Mouse (Mus musculus): ENCODE measurements around the gene AC140267.1. TPM values are rescaled to one million over a fixed set of nuclear protein-coding genes. Genes with fewer than 3 reads are reported as not detected.

The AC140267.1 gene
- polyA plus RNA-seq, 1 experiment from 2014 or later = not detected

DNA sequence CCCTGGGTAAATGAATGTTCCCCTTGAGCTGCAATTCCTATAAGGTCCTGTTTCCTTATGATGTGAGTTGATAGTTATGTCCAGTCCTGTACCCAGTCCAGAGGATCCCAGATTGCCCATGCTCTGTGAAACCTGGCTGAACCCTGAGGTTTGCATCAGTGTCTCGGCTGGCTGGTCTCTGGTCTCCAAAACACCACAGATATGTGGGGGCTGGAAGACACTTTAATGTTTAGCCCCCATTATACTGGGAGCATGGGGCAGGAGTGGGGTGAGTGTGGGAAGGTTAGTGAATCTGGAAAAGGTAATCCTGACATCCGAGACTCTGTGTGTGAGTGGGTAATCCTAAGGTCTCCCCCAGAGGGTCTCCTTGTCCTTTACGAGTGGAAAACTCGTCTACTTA lies 2.6 kb upstream of the AC140267.1 start:
- Histone ChIP-seq H3K27ac (peak overlapping the region; percentile 79), H3K4me1 (replicated peaks) (0 out of 2 replicates have a peak, but pooled peaks cover 13% of the 10 kb centered on the region), H3K27me3 (replicated peaks) (no peaks in the 10 kb centered on the region), H3K36me3 (peaks cover 13% of the 10 kb centered on the region; the same call in 1 of the 2 replicates), H3K9ac (0 out of 2 replicates have a peak overlapping the region, but pooled peaks have one; percentile 29), H3K4me2 (replicated peaks) (no peak overlapping the region), H3K4me3 (replicated peaks) (no peak overlapping the region), H3K9me3 (no peaks in the 10 kb centered on the region)
- 62% methylated on average over 4 of the region's 4 CpGs for WGBS
- ATAC-seq = no peak

DNA sequence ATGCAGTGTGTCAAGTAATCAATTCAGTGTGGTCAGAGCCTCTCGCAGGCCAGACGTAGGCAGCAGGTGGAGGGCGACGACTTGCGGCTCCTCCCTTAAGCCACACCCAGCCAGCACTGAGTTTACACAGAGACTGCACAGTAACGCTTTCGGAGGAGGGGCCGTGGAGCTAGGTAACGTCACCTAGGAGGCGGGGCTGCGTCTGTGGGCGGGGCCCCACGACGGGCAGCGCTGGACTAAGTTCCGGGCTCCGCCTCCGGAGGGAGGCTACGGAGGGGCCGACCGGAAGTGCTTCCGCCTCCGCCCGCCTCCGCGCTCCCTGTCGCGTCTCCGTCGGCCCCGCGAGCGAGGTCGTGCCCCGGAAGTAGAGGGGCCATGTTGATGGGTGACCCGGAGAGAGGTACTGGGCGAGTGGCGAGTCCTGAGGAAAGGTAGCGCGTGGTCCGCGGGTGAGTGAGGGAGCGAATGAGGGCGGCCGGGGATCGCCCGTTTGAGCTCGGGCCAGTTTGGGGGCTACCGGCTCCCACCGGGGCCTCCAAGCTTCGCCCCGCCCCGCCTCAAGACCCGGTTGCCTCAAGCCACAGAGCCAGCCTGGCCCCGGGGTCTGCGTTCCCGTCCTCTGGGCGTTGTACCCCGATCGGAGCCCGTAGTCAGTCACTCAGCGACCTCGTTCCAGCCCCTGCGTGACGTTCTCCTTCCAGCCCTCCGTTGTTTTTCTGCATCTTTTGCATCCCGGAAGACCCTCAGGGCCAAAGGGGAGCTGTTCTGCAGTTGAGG lies 1.7 kb upstream of the AC140267.1 start, which contains the start of gene Mief1:
Gene Mief1, plus strand, starts transcription at position 286 of the 777 bp plus-strand sequence.
- Histone ChIP-seq H3K27me3 (replicated peaks) (no peaks in the 10 kb centered on the region), H3K4me2 (replicated peaks) (peak within 1 kb of the TSS; percentile 69), H3K27ac (peak within 1 kb of the TSS; percentile 86), H3K9ac (peak within 1 kb of the TSS; percentile 87), H3K4me1 (replicated peaks) (0 out of 2 replicates have a peak, but pooled peaks cover 13% of the 10 kb centered on the region), H3K4me3 (replicated peaks) (peak within 1 kb of the TSS; percentile 92), H3K36me3 (peaks cover 21% of the 10 kb centered on the region; the same call in 1 of the 2 replicates), H3K9me3 (no peaks in the 10 kb centered on the region)
- under 1% methylated on average over 67 of the region's 67 CpGs for WGBS
- peak; percentile 99 for ATAC-seq

DNA sequence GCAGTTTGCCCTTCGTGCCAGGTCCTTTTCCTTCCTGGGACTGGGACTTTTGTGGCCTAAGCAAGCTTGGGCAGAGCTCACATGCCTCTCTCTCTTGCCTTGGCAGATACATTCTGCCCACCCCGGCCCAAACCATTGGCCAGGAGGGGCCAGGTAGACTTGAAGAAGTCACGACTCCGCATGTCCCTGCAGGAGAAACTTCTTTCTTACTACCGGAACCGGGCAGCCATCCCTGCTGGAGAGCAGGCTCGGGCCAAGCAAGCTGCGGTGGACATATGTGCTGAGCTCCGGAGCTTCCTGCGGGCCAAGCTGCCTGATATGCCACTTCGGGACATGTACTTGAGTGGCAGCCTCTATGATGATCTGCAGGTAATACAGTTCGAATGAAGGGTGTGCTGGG lies 12.5 kb downstream of the AC140267.1 start:
- H3K9ac ChIP-seq = no peak overlapping the region
- no peaks in the 10 kb centered on the region for H3K9me3 ChIP-seq
- H3K27me3 ChIP-seq (replicated peaks) = no peaks in the 10 kb centered on the region
- no peaks in the 10 kb centered on the region for H3K4me1 ChIP-seq (replicated peaks)
- 94% methylated on average over 12 of the region's 12 CpGs for WGBS
- H3K4me2 ChIP-seq (replicated peaks) = no peak overlapping the region
- no peak overlapping the region for H3K27ac ChIP-seq
- H3K4me3 ChIP-seq (replicated peaks) = no peak overlapping the region
- H3K36me3 ChIP-seq = peaks cover 47% of the 10 kb centered on the region
- ATAC-seq = no peak

DNA sequence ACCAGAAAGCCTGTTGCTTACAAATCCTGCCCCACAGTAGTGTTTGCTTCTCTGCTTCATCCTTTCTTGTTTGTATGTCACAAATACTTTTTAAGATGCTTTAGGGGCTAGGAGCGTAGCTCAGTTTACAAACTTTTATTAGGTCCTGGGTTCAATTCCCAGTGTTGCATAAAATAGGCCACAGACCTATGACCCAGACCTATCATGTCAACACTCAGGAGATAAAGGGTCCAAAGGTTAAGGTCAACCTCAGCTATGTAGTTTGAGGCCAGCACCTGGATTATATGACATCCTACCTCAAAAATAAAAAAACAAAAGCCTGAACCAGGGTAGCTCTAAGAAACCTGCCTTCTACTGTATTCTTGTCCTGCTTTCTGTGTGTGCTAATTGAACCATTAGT lies 13.0 kb downstream of the AC140267.1 start:
- 89% methylated on average over 1 of the region's 1 CpGs for WGBS
- Histone ChIP-seq H3K27me3 (replicated peaks) (no peaks in the 10 kb centered on the region), H3K9me3 (no peaks in the 10 kb centered on the region), H3K4me3 (replicated peaks) (no peak overlapping the region), H3K27ac (no peak overlapping the region), H3K9ac (no peak overlapping the region), H3K4me1 (replicated peaks) (peaks cover 3% of the 10 kb centered on the region; the same call in 1 of the 2 replicates), H3K36me3 (peaks cover 45% of the 10 kb centered on the region), H3K4me2 (replicated peaks) (no peak overlapping the region)
- no peak for ATAC-seq

DNA sequence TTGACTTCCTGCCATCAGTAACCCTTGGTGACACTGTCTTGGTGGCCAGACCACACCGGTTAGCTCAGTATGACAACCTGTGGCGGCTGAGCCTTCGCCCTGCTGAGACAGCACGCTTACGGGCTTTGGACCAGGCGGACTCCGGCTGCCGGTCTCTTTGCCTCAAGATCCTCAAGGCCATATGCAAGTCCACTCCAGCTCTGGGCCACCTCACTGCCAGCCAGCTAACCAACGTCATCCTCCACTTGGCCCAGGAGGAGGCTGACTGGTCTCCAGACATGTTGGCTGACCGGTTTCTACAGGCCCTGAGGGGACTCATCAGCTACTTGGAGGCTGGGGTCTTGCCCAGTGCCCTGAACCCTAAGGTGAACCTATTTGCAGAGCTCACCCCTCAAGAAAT lies 14.0 kb downstream of the AC140267.1 start:
- 91% methylated on average over 10 of the region's 10 CpGs for WGBS
- ATAC-seq = no peak
- H3K9me3 ChIP-seq = no peaks in the 10 kb centered on the region
- H3K27ac ChIP-seq = no peak overlapping the region
- H3K4me3 ChIP-seq (replicated peaks) = no peak overlapping the region
- no peak overlapping the region for H3K9ac ChIP-seq
- H3K4me2 ChIP-seq (replicated peaks) = no peak overlapping the region
- H3K27me3 ChIP-seq (replicated peaks) = no peaks in the 10 kb centered on the region
- peaks cover 45% of the 10 kb centered on the region for H3K36me3 ChIP-seq
- H3K4me1 ChIP-seq (replicated peaks) = peaks cover 10% of the 10 kb centered on the region; the same call in 1 of the 2 replicates

DNA sequence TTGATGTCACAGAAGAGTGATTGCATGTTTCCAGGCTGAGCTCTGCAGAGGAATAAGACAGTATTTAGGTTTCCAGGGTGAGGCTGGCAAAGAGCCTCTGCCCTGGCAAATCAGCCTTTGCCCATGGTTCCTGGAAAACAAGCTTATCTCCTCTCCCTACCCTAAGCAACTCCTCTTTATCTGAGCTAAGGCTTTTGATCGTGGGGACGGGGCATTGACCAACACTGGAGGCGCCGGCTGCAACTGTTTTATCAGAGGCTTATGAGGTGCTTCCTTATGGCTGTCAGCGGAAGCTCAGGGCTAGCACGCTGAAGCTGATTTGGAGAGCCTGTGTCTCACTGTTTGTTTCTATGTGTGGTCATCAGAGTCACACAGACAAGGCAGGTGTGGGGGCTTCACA lies 15.0 kb downstream of the AC140267.1 start:
- H3K9me3 ChIP-seq = no peaks in the 10 kb centered on the region
- no peak overlapping the region for H3K9ac ChIP-seq
- 77% methylated on average over 6 of the region's 6 CpGs for WGBS
- no peaks in the 10 kb centered on the region for H3K27me3 ChIP-seq (replicated peaks)
- ATAC-seq = no peak
- peaks cover 11% of the 10 kb centered on the region; the same call in 1 of the 2 replicates for H3K4me1 ChIP-seq (replicated peaks)
- peak overlapping the region; percentile 52; the same call in 1 of the 2 replicates for H3K27ac ChIP-seq
- no peak overlapping the region for H3K4me2 ChIP-seq (replicated peaks)
- peaks cover 41% of the 10 kb centered on the region for H3K36me3 ChIP-seq
- no peak overlapping the region for H3K4me3 ChIP-seq (replicated peaks)

DNA sequence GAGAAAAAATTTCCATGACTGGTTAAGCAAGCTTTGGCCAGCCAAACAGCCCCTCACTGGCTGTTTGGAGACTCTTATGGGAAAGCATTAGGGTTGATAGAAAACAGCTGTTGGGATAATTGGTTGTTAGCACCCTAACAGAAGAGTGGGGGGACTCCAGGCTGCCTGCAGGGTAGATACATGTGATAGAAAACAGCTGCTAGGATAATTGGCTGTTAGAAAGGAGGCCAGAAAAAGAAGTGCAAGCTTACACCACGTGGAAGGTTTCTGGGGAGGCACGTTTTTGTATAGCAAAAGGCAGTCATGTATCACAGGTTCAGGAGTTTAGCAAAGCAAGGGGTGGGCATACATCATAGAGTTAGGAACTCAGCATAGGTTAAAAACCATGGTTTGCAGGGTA lies 17.9 kb downstream of the AC140267.1 start:
- H3K36me3 ChIP-seq = peaks cover 34% of the 10 kb centered on the region
- 27% methylated on average over 2 of the region's 2 CpGs for WGBS
- peaks cover 33% of the 10 kb centered on the region for H3K4me1 ChIP-seq (replicated peaks)
- no peaks in the 10 kb centered on the region for H3K9me3 ChIP-seq
- peak overlapping the region; percentile 8; the same call in 1 of the 2 replicates for H3K9ac ChIP-seq
- H3K27me3 ChIP-seq (replicated peaks) = no peaks in the 10 kb centered on the region
- no peak for ATAC-seq
- peak overlapping the region; percentile 99 for H3K27ac ChIP-seq
- no peak overlapping the region for H3K4me3 ChIP-seq (replicated peaks)
- peak overlapping the region; percentile 81 for H3K4me2 ChIP-seq (replicated peaks)

DNA sequence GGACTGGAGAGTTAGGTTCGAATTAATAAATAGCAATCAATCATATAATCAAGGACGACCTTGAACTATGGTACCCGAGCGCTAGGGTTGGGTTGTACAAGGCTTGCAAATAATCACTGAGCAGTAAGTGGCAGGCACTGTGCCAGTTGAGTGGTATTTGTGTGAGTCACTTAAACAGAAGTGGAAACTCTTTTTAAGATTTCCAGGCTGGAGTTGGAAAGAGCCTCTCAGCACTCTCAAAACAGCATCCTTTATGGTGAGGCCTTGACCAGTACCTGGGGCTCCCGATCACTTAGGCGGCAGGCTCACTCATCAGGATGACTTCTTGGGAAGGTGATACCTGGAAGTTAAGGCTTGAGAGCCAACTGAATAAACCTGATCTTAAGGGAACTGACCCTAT lies 18.6 kb downstream of the AC140267.1 start:
- 31% methylated on average over 6 of the region's 6 CpGs for WGBS
- no peak for ATAC-seq
- H3K9me3 ChIP-seq = no peaks in the 10 kb centered on the region
- H3K27ac ChIP-seq = peak overlapping the region; percentile 99
- peak overlapping the region; percentile 81 for H3K4me2 ChIP-seq (replicated peaks)
- peak overlapping the region; percentile 73 for H3K4me3 ChIP-seq (replicated peaks)
- peaks cover 34% of the 10 kb centered on the region for H3K36me3 ChIP-seq
- H3K27me3 ChIP-seq (replicated peaks) = no peaks in the 10 kb centered on the region
- H3K9ac ChIP-seq = peak overlapping the region; percentile 65
- peaks cover 37% of the 10 kb centered on the region for H3K4me1 ChIP-seq (replicated peaks)

DNA sequence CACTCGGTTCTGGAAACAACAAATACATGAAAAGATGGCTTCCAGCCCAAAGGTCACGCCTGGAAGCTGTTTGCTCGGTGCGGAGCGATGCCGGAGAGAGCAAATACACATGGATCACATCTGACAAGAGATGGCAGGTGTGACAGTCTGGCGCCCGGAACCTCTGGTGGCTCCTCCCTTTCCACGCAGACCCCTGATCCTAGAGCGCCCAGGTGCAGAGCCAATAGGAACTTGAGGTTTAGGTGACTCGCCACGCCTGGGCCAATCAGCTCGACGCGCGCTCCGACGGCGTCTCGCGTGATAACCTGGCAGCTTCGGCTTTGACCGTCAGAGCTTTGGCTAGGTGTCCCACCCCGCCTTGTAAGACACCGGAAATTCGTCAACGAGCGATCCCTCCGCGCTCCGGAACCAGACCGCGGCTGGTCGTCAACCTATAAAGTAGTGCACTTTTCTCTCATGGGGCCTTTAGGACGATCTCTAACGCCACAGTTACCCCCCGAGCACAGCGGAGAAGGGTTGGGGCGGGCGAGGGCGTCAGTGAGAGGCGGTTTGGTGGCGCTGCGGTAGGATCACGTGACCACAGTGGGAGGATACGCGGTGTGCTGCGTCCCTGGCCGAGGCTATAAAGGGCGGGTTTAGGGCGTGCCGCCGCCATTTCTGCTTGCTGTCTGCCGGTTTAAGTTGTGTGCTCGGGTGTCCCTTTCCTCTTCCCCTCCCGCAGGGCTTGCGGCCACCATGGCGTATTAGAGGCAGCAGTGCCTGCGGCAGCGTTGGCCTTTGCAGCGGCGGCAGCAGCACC lies 19.4 kb downstream of the AC140267.1 start, which contains the start of gene Atf4:
Gene Atf4, plus strand, starts transcription at position 338 of the 799 bp plus-strand sequence.
- peak within 1 kb of the TSS; percentile 99 for H3K27ac ChIP-seq
- H3K4me3 ChIP-seq (replicated peaks) = peak within 1 kb of the TSS; percentile 73
- H3K27me3 ChIP-seq (replicated peaks) = no peaks in the 10 kb centered on the region
- peak; percentile 94 for ATAC-seq
- under 1% methylated on average over 62 of the region's 62 CpGs for WGBS
- peak within 1 kb of the TSS; percentile 81 for H3K4me2 ChIP-seq (replicated peaks)
- peak within 1 kb of the TSS; percentile 96 for H3K9ac ChIP-seq
- peaks cover 41% of the 10 kb centered on the region for H3K4me1 ChIP-seq (replicated peaks)
- H3K9me3 ChIP-seq = no peaks in the 10 kb centered on the region
- peaks cover 30% of the 10 kb centered on the region for H3K36me3 ChIP-seq

DNA sequence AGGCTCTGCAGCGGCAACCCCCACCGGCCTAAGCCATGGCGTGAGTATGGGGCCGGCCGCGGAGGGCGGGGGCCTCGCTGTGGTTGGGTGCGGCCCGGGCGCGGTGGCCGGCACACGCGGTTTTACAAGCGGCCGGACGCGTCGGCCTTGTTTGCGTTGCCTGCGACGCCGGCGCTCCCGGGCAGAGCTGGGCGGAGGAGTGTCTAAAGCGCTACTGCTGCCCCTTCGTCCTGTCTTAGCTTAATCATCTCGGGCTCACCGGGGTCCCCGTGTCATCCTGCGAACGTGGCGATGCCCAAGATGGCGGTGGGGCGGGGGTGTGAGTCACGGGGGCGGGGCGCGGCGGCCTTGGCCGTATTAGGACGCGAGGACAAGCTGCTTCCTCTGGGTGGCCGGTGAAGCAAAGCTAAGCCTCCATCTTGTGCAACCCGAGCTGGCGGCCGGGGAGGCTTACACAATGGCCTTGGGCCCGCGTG lies 20.0 kb downstream of the AC140267.1 start:
- peak overlapping the region; percentile 99 for H3K27ac ChIP-seq
- no peaks in the 10 kb centered on the region for H3K27me3 ChIP-seq (replicated peaks)
- peak; percentile 50 for ATAC-seq
- peaks cover 41% of the 10 kb centered on the region for H3K4me1 ChIP-seq (replicated peaks)
- peak overlapping the region; percentile 73 for H3K4me3 ChIP-seq (replicated peaks)
- H3K9ac ChIP-seq = peak overlapping the region; percentile 96
- under 1% methylated on average over 51 of the region's 51 CpGs for WGBS
- peaks cover 28% of the 10 kb centered on the region for H3K36me3 ChIP-seq
- no peaks in the 10 kb centered on the region for H3K9me3 ChIP-seq
- peak overlapping the region; percentile 81 for H3K4me2 ChIP-seq (replicated peaks)

DNA sequence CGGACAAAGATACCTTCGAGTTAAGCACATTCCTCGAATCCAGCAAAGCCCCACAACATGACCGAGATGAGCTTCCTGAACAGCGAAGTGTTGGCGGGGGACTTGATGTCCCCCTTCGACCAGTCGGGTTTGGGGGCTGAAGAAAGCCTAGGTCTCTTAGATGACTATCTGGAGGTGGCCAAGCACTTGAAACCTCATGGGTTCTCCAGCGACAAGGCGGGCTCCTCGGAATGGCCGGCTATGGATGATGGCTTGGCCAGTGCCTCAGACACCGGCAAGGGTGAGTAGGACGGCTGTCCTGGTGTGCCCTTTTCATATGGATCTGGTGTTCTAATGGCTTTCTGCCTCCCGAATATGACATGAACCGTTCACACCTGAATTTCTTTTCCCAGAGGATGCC lies 20.6 kb downstream of the AC140267.1 start:
- Histone ChIP-seq H3K9me3 (no peaks in the 10 kb centered on the region), H3K27ac (peak overlapping the region; percentile 99), H3K4me3 (replicated peaks) (peak overlapping the region; percentile 73), H3K9ac (peak overlapping the region; percentile 96), H3K4me1 (replicated peaks) (peaks cover 41% of the 10 kb centered on the region), H3K27me3 (replicated peaks) (no peaks in the 10 kb centered on the region), H3K4me2 (replicated peaks) (peak overlapping the region; percentile 81), H3K36me3 (peaks cover 23% of the 10 kb centered on the region)
- 5% methylated on average over 16 of the region's 16 CpGs for WGBS
- ATAC-seq = no peak

Data from intestine, embryonic 15.5 days (tissue).